Mouse (Mus musculus): ENCODE measurements around the gene Ccdc191. TPM values are rescaled to one million over a fixed set of nuclear protein-coding genes. Genes with fewer than 3 reads are reported as not detected.

The Ccdc191 gene
- total and polyA plus RNA-seq, 3 experiments, result 1.5 to 3.6 (median 2.7) TPM

- DNase-seq, result no peak
- Histone ChIP-seq H3K4me3 (no peak overlapping the region), H3K27ac (no peak overlapping the region), H3K4me1 (ENCODE audit: control insufficient read depth, insufficient read depth, low read length) (no peaks in the 10 kb centered on the region), H3K9ac (ENCODE audit: low read depth, low read length) (no peak overlapping the region), H3K36me3 (ENCODE audit: control insufficient read depth, insufficient read depth, low read length) (no peaks in the 10 kb centered on the region), H3K27me3 (ENCODE audit: control insufficient read depth, insufficient read depth, low read length) (no peaks in the 10 kb centered on the region), H3K79me2 (replicated peaks; ENCODE audit: control insufficient read depth, insufficient read depth, low read length) (no peaks in the 10 kb centered on the region)
- intact Hi-C loops (cut with DNase I), result no loop called here
- 76% methylated on average over 11 of the region's 11 CpGs for WGBS
- TF ChIP-seq CTCF (IDR thresholded peaks at IDR 0.05), result no peak
- TF ChIP-seq POLR2A (IDR thresholded peaks at IDR 0.05; ENCODE audit: insufficient read depth, low read depth, low read length), result no peak
- no peak for TF ChIP-seq EP300 (IDR thresholded peaks at IDR 0.05; ENCODE audit: insufficient read depth, low read depth, low read length)
These were observed 83.5 kb downstream of the Ccdc191 start for GRCm38 (mm10) chr16:43973147-43973546.

DNA sequence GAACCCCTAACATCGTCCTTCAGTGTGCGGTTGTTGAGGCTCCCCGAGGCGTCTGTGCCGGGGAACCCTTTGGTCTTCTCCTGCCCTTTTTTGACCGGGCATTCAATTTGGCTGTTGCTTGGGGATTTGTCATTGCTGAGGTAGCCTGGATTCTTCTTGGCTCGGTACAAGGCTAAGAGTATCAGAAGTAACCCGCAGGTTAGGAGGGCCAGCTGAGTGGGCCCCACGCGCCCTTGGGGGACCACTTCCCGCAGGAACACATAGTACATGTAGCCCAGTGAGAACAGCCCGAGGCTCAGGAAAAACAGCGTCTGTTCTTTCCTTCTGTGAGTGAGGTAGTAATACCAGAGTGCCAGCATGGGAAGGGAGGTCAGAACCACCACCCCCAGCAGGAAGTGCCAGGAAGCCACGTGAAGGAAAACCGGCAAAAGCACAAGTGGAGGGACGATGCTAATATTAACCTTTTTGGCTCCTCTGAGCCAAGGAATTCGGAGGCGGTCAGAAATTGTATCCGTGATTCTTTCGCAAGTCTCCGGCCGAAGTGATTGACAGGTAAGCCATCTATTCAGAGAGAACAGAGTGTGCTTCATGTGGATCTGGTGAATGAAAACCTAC is 84.1 kb downstream of the Ccdc191 start:
- H3K36me3 ChIP-seq (ENCODE audit: control insufficient read depth, insufficient read depth, low read length), result no peaks in the 10 kb centered on the region
- H3K27ac ChIP-seq, result no peak overlapping the region
- no peak overlapping the region for H3K9ac ChIP-seq (ENCODE audit: low read depth, low read length)
- 79% methylated on average over 22 of the region's 22 CpGs for WGBS
- H3K79me2 ChIP-seq (replicated peaks; ENCODE audit: control insufficient read depth, insufficient read depth, low read length), result no peaks in the 10 kb centered on the region
- TF ChIP-seq EP300 (IDR thresholded peaks at IDR 0.05; ENCODE audit: insufficient read depth, low read depth, low read length), result no peak
- H3K27me3 ChIP-seq (ENCODE audit: control insufficient read depth, insufficient read depth, low read length), result no peaks in the 10 kb centered on the region
- H3K4me3 ChIP-seq, result no peak overlapping the region
- DNase-seq, result no peak
- H3K4me1 ChIP-seq (ENCODE audit: control insufficient read depth, insufficient read depth, low read length), result no peaks in the 10 kb centered on the region
- intact Hi-C loops (cut with DNase I), result no loop called here

GRCm38 (mm10) chr16:43979010-43979327 is 89.4 kb downstream of the Ccdc191 start:
- no peaks in the 10 kb centered on the region for H3K79me2 ChIP-seq (replicated peaks; ENCODE audit: control insufficient read depth, insufficient read depth, low read length)
- 33% methylated on average over 7 of the region's 7 CpGs for WGBS
- no peak for DNase-seq
- H3K27ac ChIP-seq, result no peak overlapping the region
- no peak overlapping the region for H3K9ac ChIP-seq (ENCODE audit: low read depth, low read length)
- H3K36me3 ChIP-seq (ENCODE audit: control insufficient read depth, insufficient read depth, low read length), result no peaks in the 10 kb centered on the region
- 0 out of 2 replicates have a peak, but pooled peaks cover 1% of the 10 kb centered on the region for H3K27me3 ChIP-seq (ENCODE audit: control insufficient read depth, insufficient read depth, low read length)
- no peaks in the 10 kb centered on the region for H3K4me1 ChIP-seq (ENCODE audit: control insufficient read depth, insufficient read depth, low read length)
- TF ChIP-seq EP300 (IDR thresholded peaks at IDR 0.05; ENCODE audit: insufficient read depth, low read depth, low read length) (no peak), CTCF (IDR thresholded peaks at IDR 0.05) (no peak), POLR2A (IDR thresholded peaks at IDR 0.05; ENCODE audit: insufficient read depth, low read depth, low read length) (no peak)
- peak overlapping the region; percentile 61 for H3K4me3 ChIP-seq
- intact Hi-C loops (cut with DNase I), result no loop called here

GRCm38 (mm10) chr16:43979328-43980109 is 89.9 kb downstream of the Ccdc191 start, which contains the start of gene Zdhhc23:
Zdhhc23 (minus strand) TSS chr16:43979791.
- Histone ChIP-seq H3K4me1 (ENCODE audit: control insufficient read depth, insufficient read depth, low read length) (no peaks in the 10 kb centered on the region), H3K36me3 (ENCODE audit: control insufficient read depth, insufficient read depth, low read length) (no peaks in the 10 kb centered on the region), H3K79me2 (replicated peaks; ENCODE audit: control insufficient read depth, insufficient read depth, low read length) (no peaks in the 10 kb centered on the region), H3K4me3 (peak within 1 kb of the TSS; percentile 61), H3K27me3 (ENCODE audit: control insufficient read depth, insufficient read depth, low read length) (0 out of 2 replicates have a peak, but pooled peaks cover 1% of the 10 kb centered on the region), H3K27ac (no peak within 1 kb of the TSS), H3K9ac (ENCODE audit: low read depth, low read length) (peak within 1 kb of the TSS; percentile 56)
- TF ChIP-seq EP300 (IDR thresholded peaks at IDR 0.05; ENCODE audit: insufficient read depth, low read depth, low read length) (no peak), POLR2A (IDR thresholded peaks at IDR 0.05; ENCODE audit: insufficient read depth, low read depth, low read length) (no peak), CTCF (IDR thresholded peaks at IDR 0.05) (no peak)
- peak; percentile 49 to 61 for DNase-seq
- 1% methylated on average over 99 of the region's 103 CpGs for WGBS
- intact Hi-C loops (cut with DNase I), result no loop called here

- TF ChIP-seq EP300 (IDR thresholded peaks at IDR 0.05; ENCODE audit: insufficient read depth, low read depth, low read length) (no peak), POLR2A (IDR thresholded peaks at IDR 0.05; ENCODE audit: insufficient read depth, low read depth, low read length) (no peak), CTCF (IDR thresholded peaks at IDR 0.05) (no peak)
- Histone ChIP-seq H3K27me3 (ENCODE audit: control insufficient read depth, insufficient read depth, low read length) (0 out of 2 replicates have a peak, but pooled peaks cover 1% of the 10 kb centered on the region), H3K79me2 (replicated peaks; ENCODE audit: control insufficient read depth, insufficient read depth, low read length) (no peaks in the 10 kb centered on the region), H3K4me1 (ENCODE audit: control insufficient read depth, insufficient read depth, low read length) (no peaks in the 10 kb centered on the region), H3K4me3 (peak overlapping the region; percentile 32), H3K9ac (ENCODE audit: low read depth, low read length) (peak overlapping the region; percentile 56; the same call in 1 of the 2 replicates), H3K27ac (no peak overlapping the region), H3K36me3 (ENCODE audit: control insufficient read depth, insufficient read depth, low read length) (no peaks in the 10 kb centered on the region)
- intact Hi-C loops (cut with DNase I), result no loop called here
- no peak for DNase-seq
- WGBS, result 26% methylated on average over 9 of the region's 9 CpGs
These were observed 90.6 kb downstream of the Ccdc191 start for GRCm38 (mm10) chr16:43980110-43980609.

DNA sequence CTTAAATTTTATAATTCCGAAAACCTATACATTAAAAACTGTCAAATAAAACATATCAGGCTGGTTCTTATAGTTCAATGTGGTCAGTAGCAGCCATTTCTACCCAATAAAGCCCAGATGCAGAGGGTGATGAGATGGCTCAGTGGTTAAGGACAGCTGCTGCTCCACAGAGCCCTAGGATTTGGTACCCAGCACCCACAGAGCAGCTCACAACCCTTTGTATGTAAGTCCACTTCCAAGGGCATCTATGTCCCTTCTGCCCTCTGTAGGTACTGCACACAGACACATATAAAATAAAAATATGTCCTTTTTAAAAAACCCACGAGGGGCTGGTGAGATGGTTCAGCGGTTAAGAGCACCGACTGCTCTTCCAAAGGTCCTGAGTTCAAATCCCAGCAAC is 96.7 kb downstream of the Ccdc191 start:
- 90% methylated on average over 4 of the region's 4 CpGs for WGBS
- TF ChIP-seq POLR2A (IDR thresholded peaks at IDR 0.05; ENCODE audit: insufficient read depth, low read depth, low read length), result no peak
- no peak for DNase-seq
- no peaks in the 10 kb centered on the region for H3K4me1 ChIP-seq (ENCODE audit: control insufficient read depth, insufficient read depth, low read length)
- no peak overlapping the region for H3K9ac ChIP-seq (ENCODE audit: low read depth, low read length)
- H3K27me3 ChIP-seq (ENCODE audit: control insufficient read depth, insufficient read depth, low read length), result no peaks in the 10 kb centered on the region
- H3K4me3 ChIP-seq, result no peak overlapping the region
- no peak overlapping the region for H3K27ac ChIP-seq
- no peaks in the 10 kb centered on the region for H3K79me2 ChIP-seq (replicated peaks; ENCODE audit: control insufficient read depth, insufficient read depth, low read length)
- no peaks in the 10 kb centered on the region for H3K36me3 ChIP-seq (ENCODE audit: control insufficient read depth, insufficient read depth, low read length)
- intact Hi-C loops (cut with DNase I), result no loop called here
